Mouse (Mus musculus): ENCODE results near the gene Nprl2.

DNA sequence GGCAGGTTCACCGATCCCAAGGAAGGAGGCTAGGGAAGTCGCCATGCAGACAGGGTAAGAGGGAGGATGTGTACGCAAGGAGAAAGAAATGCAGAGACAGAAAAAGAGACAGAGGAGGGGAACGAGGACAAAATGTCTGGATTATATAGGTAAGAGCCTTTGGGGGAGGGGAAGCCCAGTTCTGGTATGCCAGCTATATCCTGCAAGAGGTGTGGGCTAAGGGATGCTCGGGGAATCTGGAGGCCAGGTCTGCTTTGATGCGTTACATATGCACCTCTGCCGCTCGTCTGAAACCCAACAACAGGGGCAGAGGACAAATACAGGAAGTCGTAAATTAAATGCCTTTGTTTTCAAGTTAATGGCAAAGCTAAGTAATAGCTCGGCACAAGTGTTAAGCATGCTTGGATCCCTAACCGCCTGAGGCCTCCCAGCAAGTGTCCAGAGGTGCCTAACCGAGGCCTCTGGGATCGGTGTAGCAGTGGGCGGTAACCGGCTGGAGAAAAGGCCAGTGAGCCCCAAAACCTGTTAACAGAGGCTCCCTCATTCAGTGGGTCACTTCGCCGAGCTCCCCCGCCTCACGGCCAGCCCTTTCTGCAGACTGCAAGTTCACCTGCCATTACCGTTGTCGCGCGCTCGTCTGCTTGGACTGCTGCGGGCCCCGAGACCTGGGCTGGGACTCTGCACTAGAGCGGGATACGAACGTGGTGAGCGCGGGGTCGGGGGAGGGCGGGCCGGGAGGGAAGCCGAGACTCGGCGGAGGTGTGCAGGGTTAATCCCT is 11.7 kb downstream of the Nprl2 start:
- TF ChIP-seq POLR2A (IDR thresholded peaks at IDR 0.05; ENCODE audit: borderline replicate concordance, insufficient read depth, low read length) (no peak), CTCF (IDR thresholded peaks at IDR 0.05; ENCODE audit: borderline replicate concordance, insufficient read depth, low read depth, low read length) (no peak)

All from cerebellum, adult 2 months (tissue).